Mouse (Mus musculus): ENCODE results near the gene Raf1.
A peak's percentile ranks its signal among the peaks of the same experiment; 100 is the strongest.
"Not testable (repeated sequence)": the region's sequence is repeated elsewhere in the genome, so short reads cannot be mapped to it uniquely, and the experiment has no call there.

Raf1 gene

GRCm38 (mm10) chr6:115681066-115681465 lies 4.6 kb upstream of the Raf1 start:
- DNase-seq, result no peak

GRCm38 (mm10) chr6:115678012-115678411 lies 1.6 kb upstream of the Raf1 start:
- DNase-seq, result no peak

GRCm38 (mm10) chr6:115677441-115677840 lies 1.0 kb upstream of the Raf1 start:
- DNase-seq, result no peak

GRCm38 (mm10) chr6:115675508-115676336 lies 713 bp downstream of the Raf1 start:
- DNase-seq, result peak; percentile 71

- no peak for DNase-seq
Observed at GRCm38 (mm10) chr6:115675166-115675507, 1.3 kb downstream of the Raf1 start.

GRCm38 (mm10) chr6:115674316-115674715 lies 2.1 kb downstream of the Raf1 start:
- DNase-seq, result no peak

- DNase-seq, result no peak
Observed at GRCm38 (mm10) chr6:115672700-115673099, 3.7 kb downstream of the Raf1 start.

- no peak for DNase-seq
Observed at GRCm38 (mm10) chr6:115666641-115667040, 9.8 kb downstream of the Raf1 start.

- no peak for DNase-seq
Observed at GRCm38 (mm10) chr6:115664268-115664667, 12.2 kb downstream of the Raf1 start.

- DNase-seq, result no peak
Observed at GRCm38 (mm10) chr6:115658802-115659201, 17.6 kb downstream of the Raf1 start.

GRCm38 (mm10) chr6:115653939-115654338 lies 22.5 kb downstream of the Raf1 start:
- no peak for DNase-seq

- DNase-seq, result no peak
Observed at GRCm38 (mm10) chr6:115651719-115652118, 24.7 kb downstream of the Raf1 start.

GRCm38 (mm10) chr6:115650476-115651427 lies 25.7 kb downstream of the Raf1 start:
- DNase-seq, result no peak

- no peak for DNase-seq
Observed at GRCm38 (mm10) chr6:115649792-115650365, 26.6 kb downstream of the Raf1 start.

- DNase-seq, result no peak
Observed at GRCm38 (mm10) chr6:115643315-115643714, 33.1 kb downstream of the Raf1 start.

GRCm38 (mm10) chr6:115638188-115638587 lies 38.2 kb downstream of the Raf1 start:
- not testable (repeated sequence) for DNase-seq

GRCm38 (mm10) chr6:115634015-115634414 lies 42.4 kb downstream of the Raf1 start:
- DNase-seq, result no peak

GRCm38 (mm10) chr6:115631056-115631795 lies 45.2 kb downstream of the Raf1 start:
- DNase-seq, result no peak

- no peak for DNase-seq
Observed at GRCm38 (mm10) chr6:115626121-115626520, 50.3 kb downstream of the Raf1 start.

GRCm38 (mm10) chr6:115620942-115621341 lies 55.5 kb downstream of the Raf1 start:
- DNase-seq, result no peak

GRCm38 (mm10) chr6:115619818-115620217 lies 56.6 kb downstream of the Raf1 start:
- no peak for DNase-seq

- DNase-seq, result no peak
Observed at GRCm38 (mm10) chr6:115615983-115616382, 60.5 kb downstream of the Raf1 start.

- DNase-seq, result no peak
Observed at GRCm38 (mm10) chr6:115613793-115614192, 62.6 kb downstream of the Raf1 start.
